ENCODE assay signal across 9 mouse cellular contexts in the genomic region with DNA sequence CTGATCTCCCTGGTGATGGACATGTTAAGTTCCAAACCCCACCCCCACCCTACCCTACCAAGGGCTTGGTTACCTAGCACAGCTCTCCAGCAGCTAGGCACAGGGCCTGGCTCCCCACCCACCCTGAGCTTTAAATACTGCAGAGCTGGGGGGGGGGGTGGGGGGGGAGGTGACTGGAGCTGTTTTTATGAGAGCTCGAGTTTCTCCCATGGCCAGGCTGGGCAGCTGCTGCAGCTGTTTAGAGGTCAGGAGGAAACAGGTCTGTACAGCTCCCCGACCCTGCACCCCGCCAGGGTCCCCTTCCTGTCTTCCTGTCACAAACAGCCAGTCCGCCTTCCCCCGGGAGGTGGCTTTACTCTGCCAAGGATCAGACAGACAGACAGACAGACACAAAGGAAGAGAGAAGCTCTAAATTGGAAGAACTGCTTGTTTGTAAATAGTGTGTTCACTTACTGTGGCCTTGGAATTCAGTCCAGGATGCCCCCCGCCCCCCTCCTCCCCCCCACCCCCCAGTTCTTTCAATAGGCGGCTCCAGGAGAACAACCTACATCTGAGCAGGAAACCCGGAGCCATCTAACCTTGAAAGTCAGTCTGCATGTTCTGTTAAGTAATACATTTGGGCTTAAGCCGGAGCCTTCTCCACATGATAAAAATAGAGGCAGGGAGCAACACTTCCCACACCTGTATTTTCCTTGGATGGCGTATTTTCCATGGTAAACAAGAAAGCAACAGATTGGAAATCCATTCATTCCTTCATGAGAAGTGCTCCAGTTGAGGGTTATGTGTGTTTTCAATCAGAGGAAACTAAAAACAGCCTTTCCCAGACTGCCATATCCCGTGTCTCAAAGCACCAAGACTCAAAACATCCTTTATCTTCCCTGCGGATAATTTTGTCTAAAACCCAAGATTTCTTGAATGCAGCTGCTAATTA.
DNase-seq lines count a peak whose midpoint lies in the region; ATAC-seq lines count a peak whose summit lies in the region.
"Had no signal": no experiment of that assay in that cellular context is flagged by ENCODE, and none has a peak within 500 bp of the region (broad histone marks: within the 10 kb centered on the region; RNA-seq: fewer than 3 reads in every experiment).

No protein-coding gene starts in this region.

- no peaks in the 10 kb centered on the region for H3K9me3 ChIP-seq in heart, embryonic 14.5 days (ENCODE audit: control insufficient read depth, low read length)
- H3K9me3 ChIP-seq in liver, embryonic 16.5 days (replicated peaks; ENCODE audit: control insufficient read depth, low read length): no peaks in the 10 kb centered on the region
- H3K9me3 ChIP-seq in midbrain, embryonic 11.5 days (ENCODE audit: control insufficient read depth, low read length): no peaks in the 10 kb centered on the region
- H3K9me3 ChIP-seq: midbrain, embryonic 12.5 days had no signal

- H3K4me2 ChIP-seq in heart, embryonic 14.5 days (ENCODE audit: low read length): 0 out of 2 replicates have a peak overlapping the region, but pooled peaks have one; percentile 9
- H3K4me2 ChIP-seq in liver, embryonic 16.5 days (ENCODE audit: low read depth, low read length): no peak overlapping the region
- H3K4me2 ChIP-seq in midbrain, embryonic 11.5 days: no peak overlapping the region
- H3K4me2 ChIP-seq: midbrain, embryonic 12.5 days had no signal

- WGBS in heart, embryonic 14.5 days: 28% methylated on average over 12 of the region's 12 CpGs
- 25% methylated on average over 12 of the region's 12 CpGs for WGBS in liver, embryonic 16.5 days (ENCODE audit: insufficient replicate concordance)
- WGBS in midbrain, embryonic 11.5 days: 45% methylated on average over 12 of the region's 12 CpGs

- H3K9ac ChIP-seq in heart, embryonic 14.5 days (ENCODE audit: low read length): no peak overlapping the region
- H3K9ac ChIP-seq in liver, embryonic 16.5 days (ENCODE audit: low read depth, low read length): no peak overlapping the region
- no peak overlapping the region for H3K9ac ChIP-seq in midbrain, embryonic 11.5 days (ENCODE audit: low read length)
- H3K9ac ChIP-seq: midbrain, embryonic 12.5 days had no signal

- H3K36me3 ChIP-seq in heart, embryonic 14.5 days (ENCODE audit: control insufficient read depth, insufficient read depth, low read length): no peaks in the 10 kb centered on the region
- no peaks in the 10 kb centered on the region for H3K36me3 ChIP-seq in liver, embryonic 16.5 days (ENCODE audit: control insufficient read depth, insufficient read depth)
- H3K36me3 ChIP-seq in midbrain, embryonic 11.5 days (ENCODE audit: control insufficient read depth, insufficient read depth, low read length): no peaks in the 10 kb centered on the region
- H3K36me3 ChIP-seq: midbrain, embryonic 12.5 days had no signal

- no peak overlapping the region for H3K4me3 ChIP-seq in brown adipose tissue, adult 24 weeks (ENCODE audit: insufficient read depth, low read depth, low read length)
- H3K4me3 ChIP-seq in heart, embryonic 14.5 days (ENCODE audit: control insufficient read depth in 1 of 2, insufficient read depth in 1 of 2, low read depth in 1 of 2, low read length in 2 of 2): no peak overlapping the region
- H3K4me3 ChIP-seq in liver, embryonic 16.5 days (ENCODE audit: low read depth, low read length): no peak overlapping the region
- H3K4me3 ChIP-seq in midbrain, embryonic 11.5 days (ENCODE audit: low read depth, low read length): no peak overlapping the region
- H3K4me3 ChIP-seq: midbrain, embryonic 12.5 days had no signal

- H3K4me1 ChIP-seq in brown adipose tissue, adult 24 weeks (ENCODE audit: control insufficient read depth, insufficient read depth, insufficient read length, low read length): peaks cover 34% of the 10 kb centered on the region
- peaks cover 5 to 14% of the 10 kb centered on the region in 2 experiments for H3K4me1 ChIP-seq in heart, embryonic 14.5 days (ENCODE audit: control insufficient read depth in 2 of 2, insufficient read depth in 2 of 2, low read length in 2 of 2)
- H3K4me1 ChIP-seq in liver, embryonic 16.5 days (ENCODE audit: control insufficient read depth, low read depth, low read length): no peaks in the 10 kb centered on the region
- no peaks in the 10 kb centered on the region for H3K4me1 ChIP-seq in midbrain, embryonic 11.5 days (ENCODE audit: control insufficient read depth, insufficient read depth, low read length)

- H3K27me3 ChIP-seq in heart, embryonic 14.5 days (ENCODE audit: control insufficient read depth, insufficient read depth, low read length): no peaks in the 10 kb centered on the region
- H3K27me3 ChIP-seq in liver, embryonic 16.5 days (ENCODE audit: control insufficient read depth, insufficient read depth, low read depth, low read length): no peaks in the 10 kb centered on the region
- no peaks in the 10 kb centered on the region for H3K27me3 ChIP-seq in midbrain, embryonic 11.5 days (ENCODE audit: control insufficient read depth, insufficient read depth, low read length)

- DNase-seq in adrenal gland, adult 8-10 months: peak; percentile 26
- no peak for DNase-seq in adrenal gland, adult 2 months
- DNase-seq in midbrain, embryonic 11.5 days (ENCODE audit: low spot score, missing footprints): no peak
- no peak for DNase-seq in right cerebral cortex, postnatal 25 days
- DNase-seq in layer of hippocampus, adult 9-10 months (ENCODE audit: low spot score): no peak

- peak overlapping the region; percentile 80 for H3K27ac ChIP-seq in brown adipose tissue, adult 24 weeks (replicated peaks; ENCODE audit: low read depth, low read length)
- H3K27ac ChIP-seq in heart, embryonic 14.5 days (replicated peaks in 1 of 2; ENCODE audit: control insufficient read depth in 1 of 2, insufficient read depth in 1 of 2, low read depth in 2 of 2, low read length in 2 of 2): 0 out of 4 replicates have a peak overlapping the region, but pooled peaks of 1 of the 2 experiments have one; percentile 26
- H3K27ac ChIP-seq in liver, embryonic 16.5 days (ENCODE audit: low read length): no peak overlapping the region
- H3K27ac ChIP-seq in midbrain, embryonic 11.5 days (ENCODE audit: low read depth, low read length): no peak overlapping the region
- H3K27ac ChIP-seq: midbrain, embryonic 12.5 days had no signal

- 0 out of 2 replicates have a peak, but pooled peaks have one; percentile 34 for ATAC-seq in heart, embryonic 14.5 days (ENCODE audit: insufficient number of reproducible peaks, insufficient read depth, low FRiP score, low read depth)
- ATAC-seq in liver, embryonic 16.5 days (ENCODE audit: low read depth): peak; percentile 48; the same call in 1 of the 2 replicates
- no peak for ATAC-seq in midbrain, embryonic 11.5 days (ENCODE audit: low FRiP score)
